Mouse (Mus musculus): ENCODE results near the gene Wnt7a. TPM values are rescaled to one million over a fixed set of nuclear protein-coding genes. Genes with fewer than 3 reads are reported as not detected.

Gene Wnt7a
- total and polyA plus RNA-seq, 3 experiments = not detected

DNA sequence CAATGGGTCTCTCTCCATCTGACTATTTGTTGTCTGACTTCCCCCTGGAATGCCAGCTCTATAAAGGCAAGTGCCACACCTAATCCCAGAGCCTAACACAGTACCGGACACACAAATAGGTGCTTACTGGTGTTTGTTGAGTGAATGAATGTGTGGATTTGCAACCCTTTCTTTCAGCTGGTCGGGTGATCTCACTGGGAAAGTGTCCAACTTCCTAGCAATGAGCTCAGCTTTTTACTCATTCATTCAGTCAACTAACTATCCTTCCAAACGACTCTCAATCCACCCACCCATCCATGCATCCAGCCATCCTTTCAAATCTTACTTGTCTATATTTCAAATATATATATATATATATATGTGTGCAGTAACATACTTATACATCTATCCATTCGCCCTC, 31.3 kb downstream of the Wnt7a start:
- Histone ChIP-seq H3K4me1 (ENCODE audit: control insufficient read depth in 1 of 2, insufficient read depth in 2 of 2, low read length in 2 of 2) (no peaks in the 10 kb centered on the region), H3K9me3 (replicated peaks; ENCODE audit: insufficient read depth, low read length) (no peaks in the 10 kb centered on the region), H3K79me2 (ENCODE audit: control insufficient read depth, insufficient read depth, low read length, poor library complexity) (no peaks in the 10 kb centered on the region), H3K36me3 (ENCODE audit: control insufficient read depth in 1 of 2, insufficient read depth in 2 of 2, low read length in 2 of 2) (no peaks in the 10 kb centered on the region), H3K27ac (ENCODE audit: control insufficient read depth, low read depth, low read length) (no peak overlapping the region), H3K9ac (ENCODE audit: control insufficient read depth, low read depth, low read length, poor library complexity, severe bottlenecking) (no peak overlapping the region), H3K4me3 (ENCODE audit: control insufficient read depth in 1 of 2, insufficient read depth in 1 of 2, low read depth in 2 of 2, low read length in 2 of 2) (no peak overlapping the region), H3K27me3 (ENCODE audit: control insufficient read depth in 1 of 2, insufficient read depth in 2 of 2, low read length in 2 of 2) (peaks cover 0 to 4% of the 10 kb centered on the region in 2 experiments; a peak in 2 of 4 replicates)
- DNase-seq (ENCODE audit: low read depth, low spot score) = no peak
- TF ChIP-seq RCOR1 (IDR thresholded peaks at IDR 0.05; ENCODE audit: low read depth, low read length) = no peak
- no peak for TF ChIP-seq TBP (IDR thresholded peaks at IDR 0.05; ENCODE audit: low read depth, low read length)
- no peak for TF ChIP-seq MXI1 (IDR thresholded peaks at IDR 0.05; ENCODE audit: low read depth, low read length)
- no peak for TF ChIP-seq EP300 (IDR thresholded peaks at IDR 0.05; ENCODE audit: low read depth in 1 of 2, low read length in 2 of 2)
- no peak for TF ChIP-seq HCFC1 (IDR thresholded peaks at IDR 0.05; ENCODE audit: low read depth, low read length)
- TF ChIP-seq JUND (IDR thresholded peaks at IDR 0.05; ENCODE audit: low read depth, low read length) = no peak
- TF ChIP-seq NELFE (IDR thresholded peaks at IDR 0.05; ENCODE audit: low read depth, low read length) = no peak
- TF ChIP-seq TCF12 (IDR thresholded peaks at IDR 0.05; ENCODE audit: low read depth, low read length) = no peak
- no peak for TF ChIP-seq ELF1 (IDR thresholded peaks at IDR 0.05; ENCODE audit: low read depth, low read length)
- no peak for TF ChIP-seq TAL1 (IDR thresholded peaks at IDR 0.05; ENCODE audit: low read length)
- TF ChIP-seq ZKSCAN1 (IDR thresholded peaks at IDR 0.05; ENCODE audit: low read depth, low read length) = no peak

DNA sequence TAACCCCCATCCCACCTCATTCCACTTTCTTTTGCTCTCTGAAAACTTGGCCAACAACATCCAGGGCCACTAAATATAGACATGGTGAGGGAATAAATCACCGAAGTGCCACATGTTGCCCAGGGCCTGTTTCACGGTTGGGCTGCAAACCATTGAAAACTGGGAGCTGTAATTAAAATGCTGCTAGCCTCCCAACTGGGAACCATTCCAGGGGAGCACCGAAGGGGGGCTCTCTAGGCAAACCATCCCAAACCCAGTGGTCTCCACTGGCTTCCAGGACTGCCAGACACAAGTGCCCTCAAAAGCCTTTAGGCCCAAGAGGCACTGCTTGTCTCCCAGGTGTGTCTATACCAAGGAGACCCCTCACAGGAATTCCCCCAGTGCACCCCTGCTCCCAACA, 31.9 kb downstream of the Wnt7a start:
- no peaks in the 10 kb centered on the region for H3K36me3 ChIP-seq (ENCODE audit: control insufficient read depth in 1 of 2, insufficient read depth in 2 of 2, low read length in 2 of 2)
- peaks cover 0 to 4% of the 10 kb centered on the region in 2 experiments; a peak in 2 of 4 replicates for H3K27me3 ChIP-seq (ENCODE audit: control insufficient read depth in 1 of 2, insufficient read depth in 2 of 2, low read length in 2 of 2)
- no peaks in the 10 kb centered on the region for H3K4me1 ChIP-seq (ENCODE audit: control insufficient read depth in 1 of 2, insufficient read depth in 2 of 2, low read length in 2 of 2)
- H3K79me2 ChIP-seq (ENCODE audit: control insufficient read depth, insufficient read depth, low read length, poor library complexity) = no peaks in the 10 kb centered on the region
- TF ChIP-seq CTCF (IDR thresholded peaks at IDR 0.05 in 2 of 3, conservative IDR thresholded peaks at IDR 0.05 in 1 of 3; ENCODE audit: control insufficient read depth in 1 of 3, insufficient read depth in 1 of 3, low read depth in 2 of 3, low read length in 3 of 3, poor library complexity in 1 of 3, severe bottlenecking in 1 of 3) (no peak), BHLHE40 (IDR thresholded peaks at IDR 0.05; ENCODE audit: borderline replicate concordance, low read depth, low read length) (no peak), USF1 (IDR thresholded peaks at IDR 0.05; ENCODE audit: low read depth, low read length) (no peak), MYB (IDR thresholded peaks at IDR 0.05; ENCODE audit: low read depth, low read length) (no peak), TCF12 (IDR thresholded peaks at IDR 0.05; ENCODE audit: low read depth, low read length) (no peak), MAX (IDR thresholded peaks at IDR 0.05; ENCODE audit: low read length) (no peak), UBTF (IDR thresholded peaks at IDR 0.05; ENCODE audit: borderline replicate concordance, insufficient read depth, low read depth, low read length) (no peak), USF2 (IDR thresholded peaks at IDR 0.05; ENCODE audit: borderline replicate concordance in 1 of 2, insufficient read depth in 1 of 2, low read depth in 1 of 2, low read length in 2 of 2) (no peak), SIN3A (IDR thresholded peaks at IDR 0.05; ENCODE audit: low read length) (no peak), TAL1 (IDR thresholded peaks at IDR 0.05; ENCODE audit: low read length) (no peak), GABPA (IDR thresholded peaks at IDR 0.05; ENCODE audit: low read depth, low read length) (no peak), POLR2AphosphoS5 (IDR thresholded peaks at IDR 0.05; ENCODE audit: borderline replicate concordance, low read depth, low read length) (no peak), ZC3H11A (IDR thresholded peaks at IDR 0.05; ENCODE audit: low read depth, low read length) (no peak), GATA1 (IDR thresholded peaks at IDR 0.05; ENCODE audit: low read depth, low read length) (no peak), KAT2A (conservative IDR thresholded peaks at IDR 0.05; ENCODE audit: low read depth, low read length) (no peak), HCFC1 (IDR thresholded peaks at IDR 0.05; ENCODE audit: low read depth, low read length) (no peak), MAZ (IDR thresholded peaks at IDR 0.05; ENCODE audit: low read depth, low read length) (no peak), MXI1 (IDR thresholded peaks at IDR 0.05; ENCODE audit: low read depth, low read length) (no peak), RAD21 (IDR thresholded peaks at IDR 0.05; ENCODE audit: low read depth, low read length) (no peak), EP300 (IDR thresholded peaks at IDR 0.05; ENCODE audit: low read depth in 1 of 2, low read length in 2 of 2) (no peak)
- H3K27ac ChIP-seq (ENCODE audit: control insufficient read depth, low read depth, low read length) = no peak overlapping the region
- DNase-seq (ENCODE audit: low read depth, low spot score) = no peak
- no peak overlapping the region for H3K4me3 ChIP-seq (ENCODE audit: control insufficient read depth in 1 of 2, insufficient read depth in 1 of 2, low read depth in 2 of 2, low read length in 2 of 2)
- no peaks in the 10 kb centered on the region for H3K9me3 ChIP-seq (replicated peaks; ENCODE audit: insufficient read depth, low read length)
- no peak overlapping the region for H3K9ac ChIP-seq (ENCODE audit: control insufficient read depth, low read depth, low read length, poor library complexity, severe bottlenecking)

Measured in MEL (cell line).